Mouse (Mus musculus) thymus, adult 2 months (tissue): ENCODE data around the gene Hsd3b1.

Experiments
- CTCF ChIP-seq: fragments of 200-500 bp; IDR thresholded peaks from 2 replicates; pipeline ENCODE4 v1.5.1; 2012; ENCODE audit warnings: mild to moderate bottlenecking, control low read depth, low read length, moderate library complexity, borderline replicate concordance; ENCODE audit not compliant: control insufficient read depth, poor library complexity, insufficient read depth; ENCODE audit errors: extremely low read depth
- POLR2A ChIP-seq: fragments of 200-500 bp; IDR thresholded peaks from 2 replicates; pipeline ENCODE4 v1.6.1; 2012; ENCODE audit warnings: mild to moderate bottlenecking, low read length, control low read depth, moderate library complexity; ENCODE audit not compliant: control insufficient read depth, poor library complexity, insufficient read depth; ENCODE audit errors: extremely low read depth

DNA sequence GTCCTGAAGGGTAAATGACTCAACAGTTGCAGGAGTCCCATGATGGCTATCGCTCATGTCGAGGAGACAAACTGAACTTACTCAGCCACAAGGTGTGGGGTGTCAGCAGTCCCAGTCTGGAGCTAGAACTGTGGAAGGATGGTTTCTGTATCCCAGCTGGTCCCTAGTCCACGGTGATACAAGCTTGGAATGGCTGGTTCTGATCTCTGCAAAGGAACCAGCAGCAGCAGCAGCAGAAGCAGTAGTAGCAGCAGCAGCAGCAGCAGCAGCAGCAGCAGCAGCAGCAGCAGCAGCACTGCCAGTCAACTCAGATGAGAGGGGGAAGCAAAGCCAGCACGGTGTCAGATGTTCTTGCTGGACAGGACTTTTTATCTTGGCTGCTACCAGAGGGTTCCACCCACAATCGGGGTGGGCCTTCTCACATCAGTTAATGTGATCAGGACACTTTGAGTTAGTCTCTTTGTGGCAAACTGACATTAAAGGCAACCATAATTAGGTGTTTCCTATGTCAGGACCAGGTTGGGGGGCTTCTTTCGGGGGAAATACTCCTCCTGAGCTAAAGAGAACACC is 45.4 kb downstream of the Hsd3b1 start, which contains the start of gene Hsd3b6:
- TF ChIP-seq POLR2A (no peak), CTCF (no peak)
